Mouse (Mus musculus) CH12.LX (cell line): Measurements from ENCODE around the gene Txnip. TPM values are rescaled to one million over a fixed set of nuclear protein-coding genes. Genes with fewer than 3 reads are reported as not detected.
A peak's percentile ranks its signal among the peaks of the same experiment; 100 is the strongest.

ENCODE experiments used
- DNase-seq: peaks from one replicate; pipeline ENCODE4 v3.0.0-alpha.2; 2013; ENCODE audit errors: extremely low read depth
- H3K27ac ChIP-seq: 2 replicates; pipeline ENCODE4 v1.5.1; 2012; ENCODE audit warnings: low read depth, mild to moderate bottlenecking, control low read depth, moderate library complexity; ENCODE audit not compliant: insufficient read depth
- H3K27me3 ChIP-seq: replicated peaks from 2 replicates; pipeline ENCODE3; 2012; ENCODE audit warnings: inconsistent platforms
- H3K36me3 ChIP-seq, 2 experiments: replicated peaks in 1 of 2; 2 replicates each; pipeline versions ENCODE3 to v1.6.1; 2012; ENCODE audit warnings: inconsistent platforms in 1 of 2, low read length in 1 of 2, mild to moderate bottlenecking in 1 of 2, mixed read lengths in 1 of 2, moderate library complexity in 1 of 2; ENCODE audit not compliant: control insufficient read depth in 1 of 2, insufficient read depth in 1 of 2
- H3K4me1 ChIP-seq, 2 experiments: 2 replicates each; pipeline ENCODE4 v1.6.1; 2012; ENCODE audit warnings: inconsistent platforms in 1 of 2, moderate library complexity in 1 of 2; ENCODE audit not compliant: insufficient read depth in 2 of 2, control insufficient read depth in 1 of 2
- H3K4me2 ChIP-seq: 2 replicates; pipeline ENCODE4 v1.6.1; 2012; ENCODE audit warnings: low read depth, mild to moderate bottlenecking, control low read depth; ENCODE audit not compliant: poor library complexity, insufficient read depth, severe bottlenecking
- H3K4me3 ChIP-seq, 3 experiments: fragments of 150-350 bp in 1 of 3; sonication (generic) in 1 of 3; replicated peaks in 1 of 3; 2 replicates each; pipeline versions ENCODE3 to v1.5.1; 2011 to 2012; ENCODE audit warnings: low read depth in 2 of 3, low read length in 2 of 3, mild to moderate bottlenecking in 2 of 3, moderate library complexity in 2 of 3, control low read depth in 1 of 3, improper control_type of control experiment in 1 of 3, inconsistent platforms in 1 of 3, mixed read lengths in 1 of 3; ENCODE audit not compliant: poor library complexity in 1 of 3
- H3K79me2 ChIP-seq: replicated peaks from 2 replicates; pipeline ENCODE4 v1.6.1; 2012; ENCODE audit warnings: mild to moderate bottlenecking, moderate library complexity; ENCODE audit not compliant: control insufficient read depth, poor library complexity, insufficient read depth, severe bottlenecking; ENCODE audit errors: extremely low read depth
- H3K9ac ChIP-seq: 2 replicates; pipeline ENCODE4 v1.6.1; 2012; ENCODE audit warnings: low read depth, mild to moderate bottlenecking, control low read depth, moderate library complexity; ENCODE audit not compliant: insufficient read depth
- H3K9me3 ChIP-seq: replicated peaks from 2 replicates; pipeline ENCODE3; 2012; ENCODE audit warnings: low read length, inconsistent platforms, mixed read lengths
- BHLHE40 ChIP-seq: IDR thresholded peaks from 2 replicates; pipeline ENCODE4 v1.6.1; 2011; ENCODE audit warnings: mild to moderate bottlenecking, low read depth, low read length, improper control_type of control experiment
- CHD1 ChIP-seq: IDR thresholded peaks from 2 replicates; pipeline ENCODE4 v1.6.1; 2012; ENCODE audit warnings: low read depth, low read length, improper control_type of control experiment, inconsistent platforms
- CHD2 ChIP-seq: IDR thresholded peaks from 2 replicates; pipeline ENCODE4 v1.6.1; 2011; ENCODE audit warnings: low read length, improper control_type of control experiment
- CTCF ChIP-seq, 2 experiments: IDR thresholded peaks in 1 of 2; conservative IDR thresholded peaks in 1 of 2; 2 replicates each; pipeline ENCODE4 v1.5.1; 2011 to 2012; ENCODE audit warnings: low read depth in 2 of 2, low read length in 2 of 2, improper control_type of control experiment in 1 of 2, inconsistent platforms in 1 of 2, mild to moderate bottlenecking in 1 of 2, moderate library complexity in 1 of 2
- ELF1 ChIP-seq: IDR thresholded peaks from 2 replicates; pipeline ENCODE4 v1.6.1; 2014; ENCODE audit warnings: low read depth, mild to moderate bottlenecking, inconsistent platforms, low read length, improper control_type of control experiment
- EP300 ChIP-seq: IDR thresholded peaks from 2 replicates; pipeline ENCODE4 v1.6.1; 2011; ENCODE audit warnings: low read length, improper control_type of control experiment
- ETS1 ChIP-seq: conservative IDR thresholded peaks from 2 replicates; pipeline ENCODE4 v1.6.1; 2012; ENCODE audit warnings: low read depth, mild to moderate bottlenecking, inconsistent platforms, low read length, improper control_type of control experiment, moderate library complexity
- HCFC1 ChIP-seq: IDR thresholded peaks from 2 replicates; pipeline ENCODE4 v1.6.1; 2012; ENCODE audit warnings: low read depth, mild to moderate bottlenecking, inconsistent platforms, low read length, improper control_type of control experiment
- IRF4 ChIP-seq: IDR thresholded peaks from 2 replicates; pipeline ENCODE4 v1.6.1; 2014; ENCODE audit warnings: low read depth, mild to moderate bottlenecking, inconsistent platforms, low read length, improper control_type of control experiment
- JUN ChIP-seq: IDR thresholded peaks from 2 replicates; pipeline ENCODE4 v1.6.1; 2011; ENCODE audit warnings: low read depth, mild to moderate bottlenecking, low read length, improper control_type of control experiment, moderate library complexity; ENCODE audit not compliant: insufficient read depth
- JUND ChIP-seq: conservative IDR thresholded peaks from 2 replicates; pipeline ENCODE4 v1.6.1; 2011; ENCODE audit warnings: low read depth, low read length, improper control_type of control experiment
- KAT2A ChIP-seq: IDR thresholded peaks from 2 replicates; pipeline ENCODE4 v1.6.1; 2012; ENCODE audit warnings: low read length, improper control_type of control experiment, inconsistent platforms; ENCODE audit not compliant: insufficient replicate concordance
- MAZ ChIP-seq: IDR thresholded peaks from 2 replicates; pipeline ENCODE4 v1.6.1; 2012; ENCODE audit warnings: low read depth, mild to moderate bottlenecking, inconsistent platforms, low read length, improper control_type of control experiment, moderate library complexity
- MEF2A ChIP-seq: IDR thresholded peaks from 2 replicates; pipeline ENCODE4 v1.6.1; 2014; ENCODE audit warnings: low read depth, mild to moderate bottlenecking, inconsistent platforms, low read length, improper control_type of control experiment, borderline replicate concordance
- MXI1 ChIP-seq: IDR thresholded peaks from 2 replicates; pipeline ENCODE4 v1.6.1; 2011; ENCODE audit warnings: mild to moderate bottlenecking, low read depth, low read length, improper control_type of control experiment
- POLR2A ChIP-seq: IDR thresholded peaks from 2 replicates; pipeline ENCODE4 v1.6.1; 2011; ENCODE audit warnings: low read depth, mild to moderate bottlenecking, improper control_type of control experiment, low read length
- POLR2AphosphoS2 ChIP-seq: IDR thresholded peaks from 2 replicates; pipeline ENCODE4 v1.6.1; 2011; ENCODE audit warnings: low read depth, low read length, improper control_type of control experiment
- RAD21 ChIP-seq: IDR thresholded peaks from 2 replicates; pipeline ENCODE4 v1.6.1; 2011; ENCODE audit warnings: low read depth, mild to moderate bottlenecking, low read length, improper control_type of control experiment, moderate library complexity
- RCOR1 ChIP-seq: conservative IDR thresholded peaks from 2 replicates; pipeline ENCODE4 v1.6.1; 2012; ENCODE audit warnings: low read depth, mild to moderate bottlenecking, inconsistent platforms, low read length, improper control_type of control experiment
- SMC3 ChIP-seq: IDR thresholded peaks from 2 replicates; pipeline ENCODE4 v1.6.1; 2011; ENCODE audit warnings: low read depth, low read length, improper control_type of control experiment
- UBTF ChIP-seq: IDR thresholded peaks from 2 replicates; pipeline ENCODE4 v1.6.1; 2012; ENCODE audit warnings: low read depth, mild to moderate bottlenecking, inconsistent platforms, low read length, improper control_type of control experiment, moderate library complexity
- USF1 ChIP-seq: IDR thresholded peaks from 2 replicates; pipeline ENCODE4 v1.6.1; 2014; ENCODE audit warnings: low read depth, mild to moderate bottlenecking, inconsistent platforms, low read length, improper control_type of control experiment
- ZC3H11A ChIP-seq: IDR thresholded peaks from 2 replicates; pipeline ENCODE4 v1.6.1; 2012; ENCODE audit warnings: low read depth, mild to moderate bottlenecking, inconsistent platforms, low read length, improper control_type of control experiment
- ZKSCAN1 ChIP-seq: IDR thresholded peaks from 2 replicates; pipeline ENCODE4 v1.6.1; 2012; ENCODE audit warnings: low read depth, inconsistent platforms, low read length, improper control_type of control experiment, borderline replicate concordance
- ZNF384 ChIP-seq: IDR thresholded peaks from 2 replicates; pipeline ENCODE4 v1.6.1; 2012; ENCODE audit warnings: low read depth, low read length, improper control_type of control experiment, inconsistent platforms
- dilution Hi-C: fragments of 300-500 bp; cut with MboI; formaldehyde crosslinking; loops from 2 replicates; pipeline ENCODE4 v1.14.3; 2020; ENCODE audit warnings: low sequenced_read_pairs; ENCODE audit not compliant: extremely low pct_unique_long_range_greater_than_20kb, extremely low pct_ligation_motif_present
- in situ Hi-C: fragments of 300-500 bp; cut with MboI; formaldehyde crosslinking; loops from 3 replicates; pipeline ENCODE4 v1.14.3; 2019; ENCODE audit warnings: low sequenced_read_pairs, low pct_ligation_motif_present, low pct_unique_long_range_greater_than_20kb, mixed read lengths
- polyA plus RNA-seq: library from polyadenylated mRNA; unstranded; fragments of >175 nt; gene quantifications from 2 replicates; pipeline ENCODE4 v1.2.1, GENCODE M21; 2012; ENCODE audit warnings: low read depth; ENCODE audit not compliant: insufficient read length
- total RNA-seq, 2 experiments: library from RNA; depleted of rRNA; stranded (reverse); fragments of 300-350 nt in 1 of 2; fragments of >200 nt in 1 of 2; gene quantifications; 2 replicates each; pipeline ENCODE4 v1.2.3; 2012 to 2014

Txnip gene
- total and polyA plus RNA-seq, 3 experiments, result 41.8 to 220 (median 76.7) TPM

DNA sequence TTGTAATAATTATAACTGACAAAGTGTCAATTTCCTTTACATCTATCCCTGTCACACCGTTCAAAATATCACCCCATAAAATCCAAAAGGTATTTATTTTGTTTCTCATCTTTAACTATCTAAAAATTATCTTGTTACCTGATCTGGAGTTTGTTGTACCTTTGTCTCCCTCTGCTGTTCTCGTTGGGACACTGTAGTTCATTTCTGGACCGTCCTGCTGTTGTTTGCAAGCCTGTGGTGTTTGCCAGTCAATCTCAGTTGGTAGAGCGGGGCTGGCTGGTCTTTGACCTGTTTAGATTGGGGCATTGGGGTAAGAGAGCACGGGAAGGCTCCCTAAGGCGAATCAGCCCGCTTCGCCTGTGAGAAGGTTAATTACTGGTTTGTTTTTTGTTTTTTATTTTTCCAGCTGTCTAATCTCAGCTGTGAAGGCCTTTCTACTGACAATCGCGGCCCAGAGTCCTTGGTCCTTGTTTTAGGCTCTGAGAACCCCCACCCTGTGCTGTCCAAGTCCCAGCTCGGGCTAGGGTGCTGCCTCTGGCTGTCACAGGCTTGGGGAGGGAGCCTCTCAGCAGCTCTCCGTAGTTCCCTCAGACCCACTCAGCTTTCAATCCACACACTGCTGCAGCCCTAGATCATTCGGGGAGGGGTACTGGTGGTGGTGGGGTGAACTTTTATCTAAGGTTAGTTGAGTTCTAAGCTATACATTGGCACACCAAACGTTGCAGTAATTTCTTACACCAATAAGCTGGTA is 16.3 kb upstream of the Txnip start:
- Histone ChIP-seq H3K27ac (no peak overlapping the region), H3K9ac (no peak overlapping the region), H3K9me3 (no peaks in the 10 kb centered on the region), H3K4me3 (no peak overlapping the region), H3K27me3 (peaks cover 13% of the 10 kb centered on the region), H3K4me1 (no peaks in the 10 kb centered on the region), H3K36me3 (no peaks in the 10 kb centered on the region)
- peak; percentile 46 for DNase-seq
- in situ Hi-C loops, result loop anchor here (5.0 to 25.0 kb wide), 4 partner anchors 41 to 254 kb away; partner anchors contain the start of genes Fcgr1 and Itga10
- TF ChIP-seq IRF4, result no peak
- no peak for TF ChIP-seq CHD1
- no peak for TF ChIP-seq HCFC1
- peak; percentile 58 for TF ChIP-seq SMC3
- peak; percentile 69 for TF ChIP-seq RAD21
- TF ChIP-seq MXI1, result no peak
- peak in 1 of 2 experiments; percentile 75; a peak in 2 of 4 replicates for TF ChIP-seq CTCF (conservative IDR thresholded peaks at IDR 0.05 in 1 of 2, IDR thresholded peaks at IDR 0.05 in 1 of 2; ENCODE audit: low read depth in 2 of 2, low read length in 2 of 2)
- no peak for TF ChIP-seq MEF2A
- TF ChIP-seq RCOR1, result no peak
- TF ChIP-seq, all 38 proteins: peak for 3
- no peaks in the 10 kb centered on the region for H3K79me2 ChIP-seq
- H3K4me2 ChIP-seq, result no peak overlapping the region
- dilution Hi-C loops, result no loop called here

DNA sequence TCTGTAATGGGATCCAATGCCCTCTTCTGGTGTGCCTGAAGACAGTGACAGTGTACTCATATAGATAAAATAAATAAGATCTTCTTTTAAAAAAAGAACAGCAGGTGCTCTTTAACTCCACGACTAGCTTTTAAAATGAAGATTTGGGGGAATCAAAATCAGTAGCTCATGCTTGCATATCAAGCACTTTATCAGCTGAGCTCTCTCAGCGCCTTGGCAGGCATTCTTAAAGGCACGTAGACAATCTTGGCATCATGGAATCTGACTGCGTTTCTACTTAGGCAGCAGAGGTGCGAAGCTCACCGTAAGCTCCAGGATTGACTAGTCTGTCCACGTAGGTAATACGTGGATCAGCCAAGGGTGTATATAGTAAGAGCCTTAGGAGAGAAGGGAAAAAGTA is 15.2 kb upstream of the Txnip start:
- Histone ChIP-seq H3K9ac (no peak overlapping the region), H3K4me3 (no peak overlapping the region), H3K9me3 (no peaks in the 10 kb centered on the region), H3K27ac (no peak overlapping the region), H3K79me2 (no peaks in the 10 kb centered on the region), H3K36me3 (no peaks in the 10 kb centered on the region), H3K4me2 (no peak overlapping the region), H3K27me3 (peaks cover 13% of the 10 kb centered on the region), H3K4me1 (peaks cover 1 to 5% of the 10 kb centered on the region in 2 experiments; a peak in 3 of 4 replicates)
- TF ChIP-seq ZNF384 (no peak), ZKSCAN1 (no peak), EP300 (no peak)
- in situ Hi-C loops, result loop anchor here (5.0 to 25.0 kb wide), 4 partner anchors 40 to 255 kb away; partner anchors contain the start of genes Fcgr1 and Itga10
- no peak for DNase-seq
- dilution Hi-C loops, result no loop called here

DNA sequence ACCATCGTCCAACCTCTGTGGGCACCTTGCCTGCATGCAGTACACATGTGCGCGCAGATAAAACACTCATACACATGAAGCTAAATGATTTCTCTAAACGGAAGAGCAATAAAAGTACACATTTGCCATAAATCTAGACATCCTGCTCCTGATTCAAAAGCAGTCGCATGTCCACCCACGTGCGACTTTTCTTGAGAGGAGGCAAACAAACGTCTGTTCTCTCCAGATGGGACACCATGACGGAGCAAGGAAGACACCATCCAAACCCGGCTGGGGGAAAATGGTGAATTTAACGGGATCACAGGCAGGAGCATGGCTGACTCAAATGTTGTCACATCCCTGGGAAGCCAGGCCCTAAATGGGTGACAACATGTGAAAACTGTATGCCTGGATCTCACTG is 14.4 kb upstream of the Txnip start:
- no peak for DNase-seq
- H3K79me2 ChIP-seq, result no peaks in the 10 kb centered on the region
- H3K9me3 ChIP-seq, result no peaks in the 10 kb centered on the region
- no peaks in the 10 kb centered on the region for H3K36me3 ChIP-seq
- dilution Hi-C loops (no loop called here), in situ Hi-C loops (loop anchor here (5.0 to 25.0 kb wide), 4 partner anchors 39 to 256 kb away; partner anchors contain the start of genes Fcgr1 and Itga10)
- TF ChIP-seq ZNF384 (no peak), USF1 (no peak), MAZ (no peak), CTCF (conservative IDR thresholded peaks at IDR 0.05 in 1 of 2, IDR thresholded peaks at IDR 0.05 in 1 of 2; ENCODE audit: low read depth in 2 of 2, low read length in 2 of 2) (no peak), UBTF (no peak), ELF1 (no peak), ETS1 (no peak), SMC3 (no peak), CHD2 (no peak), BHLHE40 (no peak), JUND (no peak), ZC3H11A (no peak), POLR2AphosphoS2 (no peak), KAT2A (no peak), IRF4 (no peak), JUN (no peak), POLR2A (no peak)
- no peak overlapping the region for H3K27ac ChIP-seq
- no peak overlapping the region for H3K4me3 ChIP-seq
- H3K4me1 ChIP-seq, result peaks cover 8 to 13% of the 10 kb centered on the region in 2 experiments
- H3K27me3 ChIP-seq, result peaks cover 13% of the 10 kb centered on the region
- H3K4me2 ChIP-seq, result no peak overlapping the region
- H3K9ac ChIP-seq, result no peak overlapping the region
